Mouse (Mus musculus): Measurements from ENCODE around the gene Zfand6.

Gene Zfand6

DNA sequence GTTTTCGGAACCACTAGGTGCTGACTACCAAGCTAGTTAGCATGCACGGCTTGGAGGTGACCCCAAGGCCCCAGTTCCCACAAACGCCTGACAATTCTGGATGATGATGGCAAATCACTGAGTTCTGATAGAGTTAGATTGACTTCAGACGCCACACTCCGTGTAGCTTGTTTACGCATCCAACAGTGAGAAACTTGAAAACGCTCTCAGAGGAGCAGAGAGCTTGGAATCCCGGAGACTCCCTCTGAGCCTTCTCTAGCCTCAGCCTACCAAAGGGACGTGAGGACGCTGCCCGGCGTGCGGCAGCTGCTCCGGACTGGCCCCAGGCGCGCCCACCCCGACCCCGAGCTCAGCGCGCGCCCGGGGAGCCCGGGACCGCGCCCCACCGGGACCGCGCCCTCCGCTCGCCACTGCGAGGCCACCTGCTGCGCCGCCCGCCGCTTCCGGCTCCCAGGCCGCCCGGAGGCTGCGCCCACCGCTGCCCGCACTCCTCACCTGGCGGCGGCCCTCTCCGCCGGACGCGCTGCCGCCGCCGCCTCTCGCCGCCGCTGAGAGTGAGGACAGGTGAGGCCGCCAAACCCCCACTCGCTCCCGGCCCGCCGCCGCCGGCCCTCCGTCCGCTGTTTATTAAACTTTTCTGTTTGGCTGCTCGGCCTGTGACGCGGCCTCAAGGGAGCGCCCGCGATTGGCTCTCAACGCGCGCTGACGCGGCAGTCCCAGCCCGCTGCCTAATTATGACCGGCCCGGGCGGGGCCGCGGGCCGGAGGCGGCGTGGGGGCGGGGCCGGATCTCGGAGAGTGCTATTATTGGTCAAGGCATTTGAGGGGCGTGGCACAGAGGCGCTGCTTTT, at the start of gene Zfand6:
Gene Zfand6 (minus strand): TSS at position 709 of the 850 bp plus-strand sequence.
- peak; percentile 99 for DNase-seq (ENCODE audit: inconsistent age in 2 of 2, low spot score in 1 of 2)

DNA sequence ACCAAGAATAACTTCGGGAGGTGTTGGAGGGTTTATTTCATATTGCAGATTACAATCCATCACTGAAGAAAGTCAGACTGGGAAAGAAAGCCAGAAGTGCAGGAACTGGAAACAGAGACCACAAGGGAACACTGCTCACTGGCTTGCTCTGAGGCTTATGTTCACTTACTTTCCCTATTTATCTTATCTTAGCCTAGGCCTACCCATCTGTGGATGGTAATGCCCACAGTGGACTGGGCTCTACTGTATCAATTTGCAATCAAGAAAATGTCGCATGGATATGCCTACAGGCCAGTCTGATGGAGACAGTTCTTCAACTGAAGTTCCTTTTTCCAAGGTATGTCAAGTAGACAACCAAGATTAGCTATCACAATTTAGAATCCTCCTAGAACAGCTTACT, 47.0 kb upstream of the Zfand6 start:
- no peak for DNase-seq (ENCODE audit: inconsistent age in 2 of 2, low spot score in 1 of 2)

DNA sequence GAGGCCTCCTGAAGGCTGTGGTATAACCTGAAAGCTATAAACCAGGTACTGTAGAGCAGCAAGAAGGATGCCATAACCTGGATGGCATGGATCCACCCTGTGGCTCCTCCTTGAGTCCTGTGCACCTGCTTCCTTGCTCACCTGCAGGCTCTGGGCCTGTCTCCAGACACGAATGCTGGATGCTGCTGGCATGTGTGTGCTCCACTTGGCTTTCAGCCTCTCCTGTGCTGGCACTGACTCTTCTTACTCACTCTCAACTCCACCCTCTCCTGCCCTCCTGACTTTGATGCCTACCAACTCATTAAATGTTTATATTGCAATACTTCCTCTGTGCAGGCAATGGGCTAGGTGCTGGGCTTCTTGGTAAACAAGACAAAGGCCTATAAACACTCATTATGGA, 43.3 kb upstream of the Zfand6 start:
- DNase-seq (ENCODE audit: inconsistent age in 2 of 2, low spot score in 1 of 2): no peak

DNA sequence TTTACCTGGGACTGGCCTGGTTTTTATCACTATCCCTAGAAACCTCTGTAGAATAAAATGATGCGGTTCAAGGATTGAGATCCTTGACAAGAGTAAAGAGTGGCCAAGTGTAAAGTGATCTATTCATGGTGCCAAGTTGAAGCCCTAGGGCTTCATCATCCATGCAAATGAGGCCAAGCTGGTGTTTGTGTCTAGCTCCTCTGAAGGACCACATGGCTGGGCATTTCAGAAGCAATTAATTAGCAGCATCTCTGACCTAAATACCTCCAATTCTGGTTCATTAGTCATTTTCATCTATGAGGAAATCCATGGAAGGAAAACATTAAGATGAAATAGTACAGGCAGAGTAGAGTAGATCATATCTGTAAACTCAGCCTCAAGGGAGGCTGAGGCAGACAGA, 42.3 kb upstream of the Zfand6 start:
- DNase-seq (ENCODE audit: inconsistent age in 2 of 2, low spot score in 1 of 2): no peak

DNA sequence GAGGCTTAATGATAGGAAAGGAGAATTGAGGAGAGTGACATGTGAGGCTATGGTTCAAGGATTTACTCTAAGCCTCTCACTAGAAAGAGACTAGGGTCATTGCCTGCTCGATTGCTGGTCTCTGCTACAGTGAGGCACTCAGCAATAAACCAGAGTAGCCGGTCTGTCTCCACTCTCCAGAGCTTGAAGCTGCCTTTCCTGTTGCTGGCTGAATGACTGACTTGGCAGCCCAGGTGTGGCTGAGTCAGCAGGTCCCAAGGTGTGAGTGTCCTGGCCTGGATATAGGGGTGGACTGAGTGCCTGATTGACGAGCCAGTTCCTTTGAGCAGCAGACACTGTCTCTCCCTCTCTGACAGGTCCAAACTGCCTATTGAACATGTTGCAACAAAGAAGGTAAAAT, 41.3 kb upstream of the Zfand6 start:
- DNase-seq (ENCODE audit: inconsistent age in 2 of 2, low spot score in 1 of 2): no peak

DNA sequence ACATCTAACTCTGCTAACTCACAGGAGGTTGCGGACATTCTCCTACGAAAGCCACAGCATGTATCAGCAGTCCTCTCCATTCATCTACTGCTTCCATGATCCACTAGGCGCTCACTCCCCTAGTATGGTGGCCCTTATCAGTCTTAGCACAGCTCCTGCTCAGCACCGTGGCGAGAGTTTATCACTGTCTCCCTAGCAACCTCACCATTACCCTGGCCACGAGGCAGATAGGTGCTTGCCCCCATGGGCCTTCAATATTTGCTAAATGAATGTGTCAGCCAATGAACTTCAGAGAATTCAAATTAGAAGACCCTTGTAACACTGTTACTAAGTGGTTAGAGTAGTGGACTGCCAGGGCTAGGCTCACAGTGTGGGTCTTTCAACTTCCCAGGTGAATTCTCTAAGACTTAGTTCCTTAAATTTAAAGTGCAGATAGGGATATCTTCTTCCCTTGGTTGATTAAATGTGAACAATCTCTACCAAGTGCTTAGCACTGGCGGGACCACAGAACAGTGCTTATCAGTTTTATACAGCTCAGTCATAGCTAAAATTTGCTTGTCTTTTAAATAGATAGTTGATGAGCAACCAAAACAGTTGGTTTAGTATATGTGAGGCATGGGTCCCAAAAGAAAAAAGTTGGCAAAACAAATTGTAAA, 33.2 kb upstream of the Zfand6 start:
- DNase-seq (ENCODE audit: inconsistent age in 2 of 2, low spot score in 1 of 2): no peak

DNA sequence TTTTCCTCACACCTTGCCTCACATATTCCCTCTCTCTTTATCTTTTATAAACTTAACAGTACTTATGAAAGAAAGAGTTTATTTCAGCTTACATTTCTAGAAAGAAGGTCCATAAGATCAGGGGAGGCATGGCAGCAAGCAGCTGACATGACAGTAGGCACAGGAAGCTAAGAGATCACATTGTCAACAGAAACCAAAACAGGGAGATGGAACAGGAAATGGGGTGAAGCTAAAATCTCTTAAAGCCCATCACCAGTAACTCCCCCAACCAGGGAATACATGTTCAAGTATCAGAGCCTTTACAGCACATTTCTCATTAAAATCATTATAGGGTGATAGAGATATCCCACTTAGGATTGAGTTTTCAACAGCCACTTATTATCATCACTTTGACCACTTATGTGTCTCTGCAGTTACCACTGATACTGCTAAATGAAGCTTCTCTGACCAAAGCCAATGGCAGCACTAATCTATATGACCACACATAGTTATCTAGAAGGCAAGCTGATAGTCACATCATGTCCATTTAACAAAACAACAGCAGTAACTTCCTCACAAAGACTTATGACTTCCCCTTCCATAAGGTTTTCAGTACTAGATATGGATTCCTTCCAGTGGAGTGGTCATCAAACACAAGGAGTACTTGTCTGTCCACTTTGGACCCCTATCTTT, 20.7 kb upstream of the Zfand6 start:
- DNase-seq (ENCODE audit: inconsistent age in 2 of 2, low spot score in 1 of 2): no peak

DNA sequence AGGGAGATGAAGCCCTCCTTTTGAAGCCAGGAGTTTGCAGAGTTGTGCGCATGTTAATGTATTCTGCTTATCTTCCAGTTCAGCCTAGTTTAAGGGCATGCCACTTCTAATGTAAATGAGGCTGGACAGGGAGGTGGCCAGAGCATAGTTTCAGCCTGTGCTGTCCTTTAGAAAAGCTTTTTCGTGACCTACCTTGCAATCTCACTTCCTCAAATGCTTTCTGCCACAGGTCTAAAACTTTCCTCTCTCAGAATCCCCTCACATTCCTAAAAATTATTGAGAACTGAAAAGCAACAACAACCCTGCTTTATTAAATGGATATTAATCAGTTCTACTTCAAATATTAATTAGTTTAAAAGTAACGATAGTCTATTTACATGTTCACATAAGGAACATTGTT, 17.1 kb upstream of the Zfand6 start:
- no peak for DNase-seq (ENCODE audit: inconsistent age in 2 of 2, low spot score in 1 of 2)

DNA sequence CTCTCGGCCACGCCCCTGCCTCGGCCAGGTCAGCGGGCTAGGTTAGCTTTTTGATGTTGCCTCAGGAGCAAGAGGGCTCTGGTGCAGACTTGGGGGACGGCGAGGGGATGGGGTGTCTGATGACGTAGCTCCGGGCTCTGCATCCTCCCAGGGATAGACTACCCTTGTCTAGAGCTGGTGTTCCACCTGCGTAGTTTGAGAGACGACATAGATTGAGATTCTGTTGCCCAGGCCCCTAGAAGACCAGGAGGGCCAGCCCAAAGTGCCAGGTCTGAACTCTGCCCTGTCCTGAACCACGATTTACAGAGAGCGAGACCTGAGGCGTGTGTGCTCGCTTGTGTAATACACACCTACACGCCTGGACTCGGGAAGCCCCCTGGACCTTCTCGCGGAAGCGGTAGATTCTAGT, 346 bp upstream of the Zfand6 start:
- no peak for DNase-seq (ENCODE audit: inconsistent age in 2 of 2, low spot score in 1 of 2)

DNA sequence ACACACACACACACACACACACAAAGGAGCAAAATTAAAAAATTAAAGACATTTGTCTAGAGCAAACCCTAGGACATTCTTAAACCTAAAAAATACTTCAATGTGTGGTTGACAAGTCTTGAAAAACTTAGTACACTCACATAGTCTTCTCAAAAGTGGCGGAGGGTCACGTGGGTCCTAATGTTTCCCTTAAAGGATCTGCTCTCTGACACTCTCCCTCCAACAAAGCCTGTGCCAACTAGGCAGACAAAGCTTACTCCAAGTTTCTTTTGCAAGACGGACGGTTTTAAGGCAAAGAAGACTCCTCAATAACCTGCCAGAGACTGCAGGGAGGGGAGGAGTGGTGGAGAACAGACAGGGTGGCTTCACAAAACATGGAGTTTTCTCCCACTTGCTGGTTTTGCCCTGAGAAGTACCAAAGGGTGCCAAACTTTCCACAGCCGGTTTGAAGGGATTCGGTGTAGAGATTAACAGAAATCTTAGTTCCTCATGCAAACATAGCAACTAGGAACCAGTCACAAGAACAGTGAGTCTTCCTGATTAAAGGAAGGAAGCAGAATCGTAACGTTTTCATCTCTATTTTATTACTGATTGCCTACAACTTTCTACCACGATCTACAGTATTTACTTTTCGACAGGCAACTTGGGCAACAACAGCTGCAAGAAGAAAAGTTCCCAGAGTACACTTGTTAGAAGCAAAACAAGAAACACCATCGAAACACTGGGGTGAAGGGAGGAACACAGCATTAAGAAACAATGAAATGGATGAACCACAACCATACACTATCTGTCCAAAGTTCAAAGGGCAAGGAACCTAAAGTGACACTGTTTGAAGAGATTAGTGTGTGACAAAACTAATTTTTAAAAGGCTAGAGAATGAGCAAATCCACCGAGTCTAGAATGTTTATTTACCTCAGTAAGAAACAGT, 1.8 kb downstream of the Zfand6 start:
- DNase-seq (ENCODE audit: inconsistent age in 2 of 2, low spot score in 1 of 2): peak; percentile 5 to 50

DNA sequence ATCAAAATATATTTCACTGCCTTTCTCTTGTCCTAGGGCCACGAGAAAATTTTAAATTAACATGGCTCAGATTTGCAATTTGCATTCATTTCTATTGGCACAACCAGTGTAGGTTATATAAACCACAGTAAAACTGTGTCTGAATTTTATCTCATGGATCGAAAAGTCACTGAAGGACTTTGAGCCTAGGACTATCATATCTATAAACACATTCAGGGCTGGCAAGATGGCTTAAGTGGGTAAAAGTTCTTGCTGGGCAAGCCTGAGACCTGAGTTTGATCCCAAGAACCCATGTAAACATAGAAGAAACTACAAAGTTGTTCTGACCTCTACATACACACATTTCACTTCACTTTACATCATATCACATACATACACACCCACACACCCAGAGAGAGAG, 3.4 kb downstream of the Zfand6 start:
- DNase-seq (ENCODE audit: inconsistent age in 2 of 2, low spot score in 1 of 2): no peak

DNA sequence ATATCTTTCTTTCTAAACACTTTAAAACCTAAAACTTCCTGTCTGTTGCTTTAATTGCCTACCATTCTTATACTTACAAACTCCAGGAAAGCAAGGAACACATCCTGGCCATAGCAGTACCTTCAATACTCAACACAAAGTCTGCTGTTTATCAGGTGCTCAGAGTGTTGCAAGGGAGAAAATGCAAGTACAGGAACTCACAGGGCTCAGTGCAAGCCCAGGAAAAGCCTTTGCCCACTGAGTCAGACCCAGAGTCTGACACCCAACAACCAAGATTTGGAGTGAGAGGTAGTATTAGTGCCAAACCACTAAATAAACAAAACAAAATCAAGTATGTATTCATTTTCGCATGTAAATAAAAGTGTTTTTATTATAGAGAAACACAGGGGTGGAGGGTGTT, 5.1 kb downstream of the Zfand6 start:
- no peak for DNase-seq (ENCODE audit: inconsistent age in 2 of 2, low spot score in 1 of 2)

DNA sequence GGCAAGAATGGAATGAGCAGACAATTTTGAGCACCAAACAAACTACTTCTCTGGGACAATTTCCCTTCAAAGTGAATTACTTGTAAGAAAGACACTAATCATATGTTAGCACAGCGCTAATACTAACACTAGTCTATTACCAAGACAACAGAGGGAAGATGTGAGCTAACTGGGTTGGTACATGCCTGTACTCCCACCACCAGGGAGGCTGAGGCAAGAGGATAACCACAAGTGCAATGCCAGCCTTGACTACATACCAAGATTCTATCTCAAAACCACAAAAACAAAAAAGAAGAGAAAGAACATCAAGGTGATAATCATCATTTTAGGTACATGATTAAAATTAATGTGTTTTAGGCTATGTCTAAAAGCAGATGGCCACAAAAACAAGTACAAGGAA, 8.2 kb downstream of the Zfand6 start:
- DNase-seq (ENCODE audit: inconsistent age in 2 of 2, low spot score in 1 of 2): no peak

DNA sequence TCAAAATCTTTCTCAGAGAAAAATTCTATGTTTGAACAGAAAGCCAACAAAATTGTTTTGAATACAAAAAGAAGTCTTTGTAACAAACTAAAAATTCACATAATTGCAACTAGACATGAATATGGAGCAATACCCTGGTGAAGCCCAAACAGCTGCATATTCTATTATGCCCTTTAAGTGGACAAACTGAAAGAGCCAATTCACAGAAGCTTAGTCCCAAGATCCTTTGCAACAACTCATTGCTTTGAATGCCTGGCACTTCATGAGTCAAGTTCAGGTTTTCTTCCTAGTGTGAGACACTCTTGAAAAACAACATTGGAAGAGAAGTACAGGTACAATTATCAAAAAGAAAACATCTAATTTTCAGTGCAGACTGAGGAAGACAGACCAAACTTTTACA, 8.8 kb downstream of the Zfand6 start:
- no peak for DNase-seq (ENCODE audit: inconsistent age in 2 of 2, low spot score in 1 of 2)

DNA sequence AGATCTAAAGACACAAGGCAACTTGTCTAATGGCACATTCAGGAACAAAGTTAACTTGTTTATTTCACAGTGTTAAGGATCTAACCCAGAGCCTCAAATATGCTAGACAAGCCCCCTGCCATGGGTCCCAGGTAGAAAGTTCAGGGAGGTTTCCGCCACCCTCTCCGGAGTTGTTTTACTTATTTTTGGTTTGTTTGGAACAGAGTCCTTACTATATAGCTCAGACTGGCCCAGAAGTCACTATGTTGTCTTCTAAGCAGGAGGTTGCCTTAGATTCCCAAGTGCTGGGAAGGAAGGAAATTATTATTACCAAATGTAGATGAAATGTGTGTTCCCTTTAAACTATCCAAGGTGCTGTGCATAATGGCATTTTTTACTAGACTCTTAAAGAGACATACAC, 9.7 kb downstream of the Zfand6 start:
- DNase-seq (ENCODE audit: inconsistent age in 2 of 2, low spot score in 1 of 2): peak in 1 of 2 experiments; percentile 52

DNA sequence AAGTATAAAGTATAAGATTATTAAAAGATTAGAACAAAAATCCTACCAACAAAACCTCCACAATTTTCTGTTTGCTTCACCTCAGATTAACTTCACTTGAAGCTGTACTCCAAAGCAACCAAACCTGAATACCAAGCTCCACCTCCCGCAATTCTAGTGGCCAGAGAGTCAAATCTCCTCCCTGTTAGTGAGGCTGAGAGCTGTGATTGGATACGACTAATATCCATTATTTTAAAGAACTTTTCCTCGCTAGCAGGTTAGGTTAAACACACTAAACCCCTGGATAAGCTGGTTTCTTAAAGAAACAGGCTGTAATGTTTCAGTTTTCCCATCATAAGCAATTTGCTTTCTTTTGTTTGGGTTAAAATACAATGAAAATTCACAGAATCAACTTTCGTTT, 10.5 kb downstream of the Zfand6 start:
- DNase-seq (ENCODE audit: inconsistent age in 2 of 2, low spot score in 1 of 2): peak; percentile 76 to 93

DNA sequence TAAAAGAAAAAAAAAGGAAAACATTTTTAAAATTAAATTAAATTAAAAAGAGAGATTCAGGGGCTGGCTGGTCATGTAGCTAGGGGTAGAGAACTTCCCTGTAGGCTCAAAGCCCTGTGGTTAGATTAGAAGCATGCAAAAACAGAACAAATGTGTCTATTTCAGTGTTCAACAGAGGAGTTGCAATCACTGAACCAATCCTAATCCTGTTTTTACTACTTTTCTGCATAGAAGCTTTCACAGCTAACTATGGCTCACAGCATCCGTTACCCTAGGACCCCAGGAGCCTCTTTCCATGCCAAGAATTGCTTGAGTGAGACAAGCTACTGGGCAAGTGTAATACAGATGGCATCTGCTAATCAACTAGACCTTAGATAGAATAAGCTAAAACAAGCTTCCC, 16.7 kb downstream of the Zfand6 start:
- DNase-seq (ENCODE audit: inconsistent age in 2 of 2, low spot score in 1 of 2): no peak

DNA sequence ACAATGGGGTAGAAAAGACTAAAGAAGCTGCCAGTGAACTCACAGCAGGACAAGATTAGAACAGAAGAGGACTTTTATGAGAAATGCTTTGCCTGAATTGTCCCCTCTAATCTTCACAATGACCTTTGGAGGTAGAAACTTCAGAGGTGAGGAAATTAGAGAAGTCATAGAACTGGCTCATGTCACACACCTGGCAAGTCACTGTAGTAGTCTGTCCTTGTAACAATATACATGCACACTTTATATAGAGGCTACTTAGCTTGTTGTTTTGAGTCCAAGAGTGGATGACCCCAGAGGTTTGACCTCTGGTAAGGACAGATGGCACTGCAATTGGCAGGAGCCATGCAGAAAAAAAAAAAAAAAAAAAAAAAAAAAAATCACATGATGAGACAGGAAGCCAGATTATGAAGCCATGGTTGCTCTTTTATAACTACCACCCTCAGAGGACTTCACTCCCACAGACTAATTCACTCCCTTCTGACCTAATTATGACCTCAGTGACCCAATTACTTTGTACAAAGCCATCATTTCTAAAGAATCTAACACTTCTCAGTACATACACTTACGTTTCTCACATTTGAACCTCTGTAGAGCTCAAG, 20.1 kb downstream of the Zfand6 start:
- DNase-seq (ENCODE audit: inconsistent age in 2 of 2, low spot score in 1 of 2): no peak

DNA sequence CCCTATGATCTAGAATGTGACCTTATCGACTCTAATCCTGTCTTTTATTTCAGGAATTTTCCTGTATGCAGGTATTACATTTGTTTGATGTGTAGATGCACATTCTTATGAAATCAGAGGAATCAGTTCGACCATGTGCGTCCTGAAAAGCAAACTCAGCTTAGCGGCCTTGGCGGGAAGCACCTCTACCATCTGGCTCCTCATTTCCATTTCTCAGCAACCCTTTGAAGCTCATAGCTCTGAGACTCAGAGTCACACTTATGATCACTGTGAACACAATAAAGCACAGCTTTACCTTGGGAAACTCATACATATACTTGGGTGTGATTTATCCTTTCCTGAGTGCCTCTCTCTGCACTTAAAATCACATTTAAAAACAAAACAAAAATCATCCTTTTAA, 21.8 kb downstream of the Zfand6 start:
- DNase-seq (ENCODE audit: inconsistent age in 2 of 2, low spot score in 1 of 2): no peak

DNA sequence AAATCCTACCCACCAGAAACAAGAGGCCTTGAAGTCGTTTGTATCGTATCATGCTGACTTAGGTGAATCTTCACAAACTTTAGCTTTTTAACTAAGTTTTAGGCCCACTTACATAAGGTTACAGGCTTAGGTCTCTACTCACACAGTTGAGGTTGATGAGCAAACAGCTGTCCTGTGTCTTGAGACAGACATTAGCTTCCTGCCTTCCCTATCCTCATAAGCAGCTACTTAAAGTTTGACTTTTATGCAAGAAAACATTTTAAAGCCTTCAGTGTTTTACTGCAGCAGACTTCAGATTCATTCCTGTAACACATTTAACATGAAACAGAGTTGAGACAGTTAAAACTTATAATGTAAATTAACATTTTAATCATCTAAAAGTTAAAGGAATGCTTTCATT, 37.0 kb downstream of the Zfand6 start:
- no peak for DNase-seq (ENCODE audit: inconsistent age in 2 of 2, low spot score in 1 of 2)

DNA sequence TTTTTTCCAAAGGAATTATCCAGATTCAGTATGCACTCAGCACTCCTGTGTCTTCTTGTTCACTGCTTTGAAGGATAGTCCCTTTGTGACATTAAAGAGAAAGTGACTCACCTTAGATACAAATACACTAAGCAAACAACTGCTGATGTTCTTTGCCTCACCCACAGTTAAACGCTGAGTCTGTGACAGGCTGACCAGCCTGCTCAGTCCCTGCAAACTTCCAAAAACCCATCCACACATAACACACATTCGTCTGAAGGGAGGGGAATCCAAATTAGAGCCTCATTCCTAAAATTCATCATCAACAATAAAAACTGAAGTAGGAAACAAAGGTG, 37.8 kb downstream of the Zfand6 start:
- peak in 1 of 2 experiments; percentile 56 for DNase-seq (ENCODE audit: inconsistent age in 2 of 2, low spot score in 1 of 2)

All from adrenal gland, adult (tissue).